Mouse (Mus musculus) heart, embryonic 16.5 days (tissue): Measurements from ENCODE around the gene Unc13c. TPM values are rescaled to one million over a fixed set of nuclear protein-coding genes. Genes with fewer than 3 reads are reported as not detected.
A peak's percentile ranks its signal among the peaks of the same experiment; 100 is the strongest.

Experiments used
- ATAC-seq: fragments of 200-750 bp; cut with Nextera tagmentation; replicated peaks from 2 replicates; pipeline ENCODE4 v1.8.0; 2017; ENCODE audit warnings: moderate number of reproducible peaks; ENCODE audit not compliant: insufficient read depth, low FRiP score; ENCODE audit errors: extremely low read depth
- H3K27ac ChIP-seq: fragments of 300-500 bp; sonication (generic); 2 replicates; pipeline ENCODE4 v1.5.1; 2014; ENCODE audit warnings: mild to moderate bottlenecking, low read length, control low read depth, moderate library complexity
- H3K27me3 ChIP-seq: fragments of 300-500 bp; sonication (generic); 2 replicates; pipeline ENCODE4 v1.6.1; 2014; ENCODE audit warnings: low read length, mixed read lengths; ENCODE audit not compliant: control insufficient read depth, insufficient read depth
- H3K36me3 ChIP-seq: fragments of 300-500 bp; sonication (generic); 2 replicates; pipeline ENCODE4 v1.6.1; 2014; ENCODE audit not compliant: control insufficient read depth, insufficient read depth
- H3K4me1 ChIP-seq: fragments of 300-500 bp; sonication (generic); 2 replicates; pipeline ENCODE4 v1.6.1; 2014; ENCODE audit warnings: low read length, mixed read lengths; ENCODE audit not compliant: control insufficient read depth, insufficient read depth
- H3K4me2 ChIP-seq: fragments of 300-500 bp; sonication (generic); 2 replicates; pipeline ENCODE4 v1.6.1; 2014; ENCODE audit warnings: low read depth, mild to moderate bottlenecking, control low read depth, low read length
- H3K4me3 ChIP-seq: fragments of 300-500 bp; sonication (generic); 2 replicates; pipeline ENCODE4 v1.5.1; 2014; ENCODE audit warnings: mild to moderate bottlenecking, control low read depth, low read length
- H3K9ac ChIP-seq: fragments of 300-500 bp; sonication (generic); 2 replicates; pipeline ENCODE4 v1.6.1; 2014; ENCODE audit warnings: low read length, control low read depth
- H3K9me3 ChIP-seq: fragments of 300-500 bp; sonication (generic); replicated peaks from 2 replicates; pipeline ENCODE4 v1.6.1; 2016; ENCODE audit warnings: low read length; ENCODE audit not compliant: control insufficient read depth
- WGBS: fragments of 180-500 bp; shearing (Covaris S2); extraction: QIAGEN DNeasy Blood & Tissue Kit; methylation state at CpG from one replicate; pipeline ENCODE4 v1.1.7; 2014; 5-methylcytosine and 5-hydroxymethylcytosine counted together
- polyA plus RNA-seq: library from polyadenylated mRNA; unstranded; fragments of >200 nt; fragmentation: Nextera tagmentation; extraction: Ambion mirVana; gene quantifications from 2 replicates; pipeline ENCODE4 v1.2.1, GENCODE M21; 2015

Unc13c gene
- polyA plus RNA-seq, 1 experiment from 2014 or later: 1.4 TPM

GRCm38 (mm10) chr9:73965322-73965915 lies 3.3 kb downstream of the Unc13c start:
- Histone ChIP-seq H3K4me3 (peak overlapping the region; percentile 21; the same call in 1 of the 2 replicates), H3K9me3 (no peaks in the 10 kb centered on the region), H3K36me3 (no peaks in the 10 kb centered on the region), H3K27me3 (no peaks in the 10 kb centered on the region), H3K27ac (peak overlapping the region; percentile 75), H3K4me1 (peaks cover 31% of the 10 kb centered on the region), H3K4me2 (peak overlapping the region; percentile 60), H3K9ac (no peak overlapping the region)
- ATAC-seq: no peak
- WGBS: 20% methylated on average over 9 of the region's 9 CpGs

- ATAC-seq: no peak
- H3K27ac ChIP-seq: no peak overlapping the region
- H3K4me1 ChIP-seq: peaks cover 22% of the 10 kb centered on the region
- no peaks in the 10 kb centered on the region for H3K36me3 ChIP-seq
- no peak overlapping the region for H3K4me3 ChIP-seq
- H3K9ac ChIP-seq: no peak overlapping the region
- WGBS: 80% methylated on average over 6 of the region's 6 CpGs
- no peaks in the 10 kb centered on the region for H3K27me3 ChIP-seq
- no peak overlapping the region for H3K4me2 ChIP-seq
- no peaks in the 10 kb centered on the region for H3K9me3 ChIP-seq
Observed at GRCm38 (mm10) chr9:73962471-73962870, 6.3 kb downstream of the Unc13c start.

- H3K4me3 ChIP-seq: no peak overlapping the region
- no peak overlapping the region for H3K27ac ChIP-seq
- no peaks in the 10 kb centered on the region for H3K27me3 ChIP-seq
- no peak for ATAC-seq
- H3K36me3 ChIP-seq: no peaks in the 10 kb centered on the region
- no peak overlapping the region for H3K4me2 ChIP-seq
- no peak overlapping the region for H3K9ac ChIP-seq
- H3K9me3 ChIP-seq: no peaks in the 10 kb centered on the region
- H3K4me1 ChIP-seq: 0 out of 2 replicates have a peak, but pooled peaks cover 3% of the 10 kb centered on the region
Observed at GRCm38 (mm10) chr9:73952331-73952730, 16.4 kb downstream of the Unc13c start.

- WGBS: 69% methylated on average over 4 of the region's 4 CpGs
- Histone ChIP-seq H3K9ac (no peak overlapping the region), H3K27me3 (no peaks in the 10 kb centered on the region), H3K36me3 (no peaks in the 10 kb centered on the region), H3K4me1 (0 out of 2 replicates have a peak, but pooled peaks cover 3% of the 10 kb centered on the region), H3K4me2 (no peak overlapping the region), H3K9me3 (no peaks in the 10 kb centered on the region), H3K4me3 (no peak overlapping the region), H3K27ac (no peak overlapping the region)
- ATAC-seq: no peak
Observed at GRCm38 (mm10) chr9:73951586-73951985, 17.2 kb downstream of the Unc13c start.

- no peak overlapping the region for H3K4me2 ChIP-seq
- WGBS: 25% methylated on average over 4 of the region's 4 CpGs
- ATAC-seq: peak; percentile 73
- H3K9me3 ChIP-seq: no peaks in the 10 kb centered on the region
- peaks cover 5% of the 10 kb centered on the region; the same call in 1 of the 2 replicates for H3K4me1 ChIP-seq
- no peak overlapping the region for H3K4me3 ChIP-seq
- H3K27me3 ChIP-seq: no peaks in the 10 kb centered on the region
- H3K36me3 ChIP-seq: no peaks in the 10 kb centered on the region
- no peak overlapping the region for H3K9ac ChIP-seq
- H3K27ac ChIP-seq: no peak overlapping the region
Observed at GRCm38 (mm10) chr9:73934844-73935243, 33.9 kb downstream of the Unc13c start.

GRCm38 (mm10) chr9:73931988-73932387 lies 36.8 kb downstream of the Unc13c start:
- Histone ChIP-seq H3K4me1 (peaks cover 5% of the 10 kb centered on the region; the same call in 1 of the 2 replicates), H3K4me3 (no peak overlapping the region), H3K9ac (no peak overlapping the region), H3K27ac (no peak overlapping the region), H3K36me3 (no peaks in the 10 kb centered on the region), H3K4me2 (no peak overlapping the region), H3K27me3 (no peaks in the 10 kb centered on the region), H3K9me3 (no peaks in the 10 kb centered on the region)
- 88% methylated on average over 9 of the region's 9 CpGs for whole genome bisulfite sequencing
- ATAC-seq: no peak

DNA sequence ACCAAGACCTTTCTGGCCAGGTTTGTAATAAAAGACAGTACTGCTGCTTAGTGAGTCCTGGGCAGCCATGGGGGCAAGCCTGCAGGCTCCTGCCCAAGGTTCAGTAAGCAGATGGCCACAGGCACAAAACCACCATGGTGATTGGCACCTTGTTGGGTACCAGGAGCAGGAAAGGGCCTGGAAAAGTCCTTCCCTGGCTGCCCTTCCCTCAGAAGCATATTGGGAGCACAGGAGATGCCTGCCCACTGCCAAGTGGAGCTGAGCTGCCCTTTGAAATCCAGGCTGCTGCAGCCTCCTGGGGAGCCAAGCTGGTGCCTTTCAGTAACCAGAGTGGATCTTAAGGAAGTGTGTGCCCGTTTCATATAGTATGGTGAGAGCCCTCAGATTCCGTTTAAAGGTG lies 41.5 kb downstream of the Unc13c start:
- H3K9me3 ChIP-seq: no peaks in the 10 kb centered on the region
- no peak overlapping the region for H3K4me2 ChIP-seq
- no peaks in the 10 kb centered on the region for H3K36me3 ChIP-seq
- WGBS: 71% methylated on average over 2 of the region's 2 CpGs
- H3K4me3 ChIP-seq: no peak overlapping the region
- no peak for ATAC-seq
- H3K9ac ChIP-seq: no peak overlapping the region
- peaks cover 5% of the 10 kb centered on the region; the same call in 1 of the 2 replicates for H3K4me1 ChIP-seq
- H3K27ac ChIP-seq: no peak overlapping the region
- H3K27me3 ChIP-seq: no peaks in the 10 kb centered on the region

DNA sequence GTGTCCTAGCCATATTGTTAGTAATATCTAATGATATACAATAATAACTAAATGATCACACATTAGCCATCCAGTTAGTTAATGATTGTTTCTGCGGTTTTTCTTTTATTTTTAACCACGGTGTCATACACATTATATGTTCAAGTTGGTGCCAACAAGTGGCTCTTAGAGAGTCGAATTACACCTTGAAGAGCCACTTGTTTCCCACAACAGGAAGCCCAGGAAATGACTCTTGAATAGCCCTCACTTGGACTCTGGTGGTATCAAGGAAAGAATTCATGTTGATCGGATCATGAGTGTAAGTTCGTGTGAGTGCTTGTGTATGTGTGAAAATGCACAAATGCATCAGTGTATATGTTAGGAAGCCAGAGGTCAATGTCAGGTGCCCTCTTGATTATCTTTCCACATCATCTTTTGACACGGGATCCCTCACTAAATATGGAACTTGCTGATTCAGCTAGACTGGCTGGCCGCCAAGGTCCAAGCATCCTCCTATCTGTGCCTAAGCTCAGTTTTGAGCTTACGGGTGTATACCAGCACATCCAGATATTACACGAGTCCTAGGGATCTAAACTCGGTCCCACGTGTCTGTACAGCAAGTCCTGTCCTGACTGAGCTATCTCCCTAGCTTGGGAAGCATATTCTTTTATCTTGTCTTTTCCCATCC lies 46.2 kb downstream of the Unc13c start:
- Histone ChIP-seq H3K27ac (no peak overlapping the region), H3K4me3 (no peak overlapping the region), H3K9me3 (no peaks in the 10 kb centered on the region), H3K4me2 (no peak overlapping the region), H3K27me3 (no peaks in the 10 kb centered on the region), H3K9ac (no peak overlapping the region), H3K4me1 (peaks cover 5% of the 10 kb centered on the region; the same call in 1 of the 2 replicates), H3K36me3 (no peaks in the 10 kb centered on the region)
- WGBS: 57% methylated on average over 11 of the region's 11 CpGs
- no peak for ATAC-seq

GRCm38 (mm10) chr9:73905959-73906358 lies 62.8 kb downstream of the Unc13c start:
- 60% methylated on average over 4 of the region's 4 CpGs for WGBS
- Histone ChIP-seq H3K9ac (no peak overlapping the region), H3K9me3 (peaks cover 4% of the 10 kb centered on the region; the same call in 1 of the 2 replicates), H3K4me1 (no peaks in the 10 kb centered on the region), H3K4me2 (no peak overlapping the region), H3K27ac (no peak overlapping the region), H3K4me3 (no peak overlapping the region), H3K36me3 (0 out of 2 replicates have a peak, but pooled peaks cover 3% of the 10 kb centered on the region), H3K27me3 (no peaks in the 10 kb centered on the region)
- ATAC-seq: no peak
